Mouse (Mus musculus) stomach, embryonic 15.5 days (tissue): Measurements from ENCODE around the gene Msh6. TPM values are rescaled to one million over a fixed set of nuclear protein-coding genes. Genes with fewer than 3 reads are reported as not detected.
A peak's percentile ranks its signal among the peaks of the same experiment; 100 is the strongest.

Source experiments
- ATAC-seq: fragments of 200-750 bp; cut with Nextera tagmentation; 2 replicates; pipeline ENCODE4 v1.8.0; 2017; ENCODE audit warnings: low read depth, moderate number of reproducible peaks, moderate TSS enrichment; ENCODE audit not compliant: insufficient read depth, low FRiP score
- H3K27ac ChIP-seq: fragments of 300-500 bp; sonication (generic); 2 replicates; pipeline ENCODE4 v1.5.1; 2015; ENCODE audit warnings: mild to moderate bottlenecking, inconsistent platforms
- H3K27me3 ChIP-seq: fragments of 300-500 bp; sonication (generic); replicated peaks from 2 replicates; pipeline ENCODE4 v1.6.1; 2015; ENCODE audit warnings: inconsistent platforms
- H3K36me3 ChIP-seq: fragments of 300-500 bp; sonication (generic); 2 replicates; pipeline ENCODE4 v1.6.1; 2015; ENCODE audit warnings: inconsistent platforms
- H3K4me1 ChIP-seq: fragments of 300-500 bp; sonication (generic); 2 replicates; pipeline ENCODE4 v1.6.1; 2015; ENCODE audit warnings: inconsistent platforms
- H3K4me2 ChIP-seq: fragments of 300-500 bp; sonication (generic); 2 replicates; pipeline ENCODE4 v1.6.1; 2015; ENCODE audit warnings: mild to moderate bottlenecking, inconsistent platforms
- H3K4me3 ChIP-seq: fragments of 300-500 bp; sonication (generic); replicated peaks from 2 replicates; pipeline ENCODE4 v1.5.1; 2015; ENCODE audit warnings: inconsistent platforms
- H3K9ac ChIP-seq: fragments of 300-500 bp; sonication (generic); 2 replicates; pipeline ENCODE4 v1.6.1; 2015; ENCODE audit warnings: inconsistent platforms
- H3K9me3 ChIP-seq: fragments of 300-500 bp; sonication (generic); 2 replicates; pipeline ENCODE4 v1.6.1; 2016; ENCODE audit warnings: inconsistent platforms
- WGBS: fragments of 180-500 bp; shearing (Covaris S2); methylation state at CpG from one replicate; pipeline ENCODE4 v1.1.7; 2015; 5-methylcytosine and 5-hydroxymethylcytosine counted together
- polyA plus RNA-seq: library from polyadenylated mRNA; unstranded; fragments of >200 nt; fragmentation: Nextera tagmentation; extraction: Ambion mirVana; gene quantifications from 2 replicates; pipeline ENCODE4 v1.2.1, GENCODE M21; 2015

The Msh6 gene
- polyA plus RNA-seq, 1 experiment from 2014 or later, result 42.5 TPM

DNA sequence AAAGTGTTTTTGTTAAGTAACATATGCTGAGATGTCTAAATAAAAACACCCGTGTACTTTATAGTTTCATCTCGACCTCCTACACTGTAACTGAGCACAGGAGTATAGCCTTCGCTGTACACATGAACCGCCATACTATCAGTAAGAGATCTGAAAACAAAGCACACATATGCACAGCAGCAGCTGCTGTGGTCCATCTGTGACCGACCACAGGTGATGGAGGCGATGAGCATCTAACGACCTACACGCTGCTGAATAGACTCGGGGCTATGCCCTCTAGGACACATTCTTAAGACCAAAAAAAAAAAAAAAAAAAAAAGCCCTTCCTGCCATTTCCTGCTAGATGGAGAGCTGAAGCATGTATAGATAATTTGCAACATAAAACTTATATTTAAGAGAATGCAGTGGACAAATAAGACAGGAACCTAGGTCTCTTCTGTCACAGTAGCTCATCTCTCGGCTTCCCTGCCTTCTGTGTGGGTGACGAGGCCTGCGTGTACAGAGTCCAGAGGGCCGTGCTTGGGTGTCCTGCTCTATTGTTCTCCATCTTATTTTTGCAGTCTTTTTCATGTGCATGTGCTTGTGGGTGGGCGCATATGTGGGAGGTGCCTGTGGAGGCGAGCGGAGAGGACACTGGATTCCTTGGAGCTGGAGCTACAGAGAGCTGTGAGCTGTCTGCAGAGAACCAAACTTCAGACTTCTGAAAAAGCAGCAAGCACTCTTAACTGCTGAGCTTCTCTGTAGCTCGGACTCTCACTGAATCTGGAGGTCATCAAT lies 54.5 kb downstream of the Msh6 start:
- Histone ChIP-seq H3K27ac (no peak overlapping the region), H3K36me3 (no peaks in the 10 kb centered on the region), H3K4me2 (no peak overlapping the region), H3K27me3 (no peaks in the 10 kb centered on the region), H3K4me1 (no peaks in the 10 kb centered on the region), H3K9me3 (no peaks in the 10 kb centered on the region), H3K4me3 (no peak overlapping the region), H3K9ac (no peak overlapping the region)
- WGBS, result 76% methylated on average over 17 of the region's 17 CpGs
- no peak for ATAC-seq

DNA sequence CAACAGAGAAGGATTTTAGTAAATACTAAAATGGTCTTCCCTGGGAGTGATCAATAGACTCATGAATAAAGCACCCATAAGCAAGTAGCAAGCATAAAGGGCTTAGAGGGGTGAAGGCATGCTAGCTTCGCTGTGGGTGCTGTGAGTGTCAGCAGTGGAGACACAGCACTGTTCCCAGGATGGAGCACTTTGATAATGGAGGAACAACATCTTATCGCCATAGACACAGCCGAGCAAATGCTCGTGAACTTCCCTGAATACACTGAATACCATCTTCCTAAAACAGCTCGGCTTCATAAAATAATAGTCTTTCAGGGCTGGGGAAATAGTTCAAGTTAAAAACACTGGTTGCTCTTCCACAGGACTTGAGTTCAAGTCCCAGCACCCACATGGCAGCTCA lies 56.9 kb downstream of the Msh6 start:
- ATAC-seq, result peak; percentile 70; the same call in 1 of the 2 replicates
- no peaks in the 10 kb centered on the region for H3K9me3 ChIP-seq

DNA sequence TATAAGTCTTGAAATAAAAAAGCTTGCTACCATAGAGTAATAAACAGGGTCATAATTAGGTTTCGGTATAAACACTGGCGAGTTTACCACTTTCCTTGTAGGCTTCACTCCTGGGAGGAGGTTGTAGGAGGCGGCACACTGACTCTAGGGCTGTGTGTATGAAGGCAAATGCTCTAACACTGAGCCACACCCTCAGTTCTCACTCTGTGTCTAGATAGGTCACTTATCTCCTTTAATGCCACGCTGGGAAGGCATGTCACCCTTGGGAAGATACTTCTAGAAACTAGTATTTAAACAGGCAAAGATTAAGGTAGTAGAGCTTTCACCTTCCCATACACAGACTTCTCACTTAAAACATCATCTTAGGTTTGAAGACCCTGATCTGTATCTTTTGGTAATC lies 59.6 kb downstream of the Msh6 start:
- WGBS, result 78% methylated on average over 4 of the region's 4 CpGs
- Histone ChIP-seq H3K9me3 (no peaks in the 10 kb centered on the region), H3K36me3 (no peaks in the 10 kb centered on the region), H3K27me3 (no peaks in the 10 kb centered on the region), H3K9ac (no peak overlapping the region), H3K27ac (no peak overlapping the region), H3K4me1 (no peaks in the 10 kb centered on the region), H3K4me3 (no peak overlapping the region), H3K4me2 (no peak overlapping the region)
- no peak; the same call in 1 of the 2 replicates for ATAC-seq

More for the DNA sequence above, 56.9 kb downstream of the Msh6 start:
- no peak overlapping the region for H3K4me3 ChIP-seq
- 90% methylated on average over 5 of the region's 5 CpGs for WGBS
- H3K9ac ChIP-seq, result no peak overlapping the region
- no peaks in the 10 kb centered on the region for H3K4me1 ChIP-seq
- no peaks in the 10 kb centered on the region for H3K36me3 ChIP-seq
- H3K4me2 ChIP-seq, result no peak overlapping the region
- no peaks in the 10 kb centered on the region for H3K27me3 ChIP-seq
- no peak overlapping the region for H3K27ac ChIP-seq

Other genes starting within 250 kb of the Msh6 start
- 0.09 and 0.17 TPM in 2 replicates for gene Kcnk12, start 177.1 kb upstream of the Msh6 start, polyA plus RNA-seq
- gene Rpl36-ps4, start 54.1 kb upstream of the Msh6 start, polyA plus RNA-seq, result not detected in 2 replicates
- 15.2 and 16.3 TPM in 2 replicates for gene Fbxo11, start 90.2 kb downstream of the Msh6 start, polyA plus RNA-seq